Mouse (Mus musculus) mouse embryonic stem cell (cell line): Measurements from ENCODE around the gene Dglucy.

Experiments
- in situ Hi-C, 2 experiments: fragments of 300-500 bp; cut with MboI; formaldehyde crosslinking; loops; 1 replicate in 1 of 2; 3 replicates in 1 of 2; pipeline ENCODE4 v1.14.3; 2019 to 2020; ENCODE audit warnings: low sequenced_read_pairs in 2 of 2, low pct_unique_long_range_greater_than_20kb in 1 of 2, mixed read lengths in 1 of 2; ENCODE audit not compliant: unreplicated experiment in 1 of 2

Gene Dglucy

GRCm38 (mm10) chr12:100819965-100820364 is 41.1 kb downstream of the Dglucy start:
- in situ Hi-C loops = no loop called here

- in situ Hi-C loops = loop anchor here in 1 of 2 experiments (25.0 kb wide), 1 partner anchor 669 kb away; the partner anchor contains the start of gene Nrde2
Measured at GRCm38 (mm10) chr12:100831021-100831420, 52.2 kb downstream of the Dglucy start.

GRCm38 (mm10) chr12:100831629-100832325 is 52.9 kb downstream of the Dglucy start:
- in situ Hi-C loops = loop anchor here in 1 of 2 experiments (25.0 kb wide), 1 partner anchor 669 kb away; the partner anchor contains the start of gene Nrde2

- in situ Hi-C loops = loop anchor here in 1 of 2 experiments (25.0 kb wide), 1 partner anchor 675 kb away; the partner anchor contains the start of gene Nrde2
Measured at GRCm38 (mm10) chr12:100837208-100837607, 58.4 kb downstream of the Dglucy start.

- in situ Hi-C loops = loop anchor here in 1 of 2 experiments (25.0 kb wide), 1 partner anchor 677 kb away; the partner anchor contains the start of gene Nrde2
Measured at GRCm38 (mm10) chr12:100839079-100839600, 60.3 kb downstream of the Dglucy start.

GRCm38 (mm10) chr12:100839926-100840325 is 61.1 kb downstream of the Dglucy start:
- in situ Hi-C loops = loop anchor here (10.0 to 25.0 kb wide), 5 partner anchors 75 to 678 kb away; partner anchors contain the start of gene Nrde2 (in 1 of the 2)

GRCm38 (mm10) chr12:100841211-100841792 is 62.4 kb downstream of the Dglucy start:
- in situ Hi-C loops = loop anchor here (10.0 to 25.0 kb wide), 5 partner anchors 73 to 679 kb away; partner anchors contain the start of gene Nrde2 (in 1 of the 2)

GRCm38 (mm10) chr12:100843171-100843570 is 64.3 kb downstream of the Dglucy start:
- in situ Hi-C loops = loop anchor here (10.0 to 25.0 kb wide), 5 partner anchors 72 to 681 kb away; partner anchors contain the start of gene Nrde2 (in 1 of the 2)

- in situ Hi-C loops = loop anchor here (10.0 to 25.0 kb wide), 5 partner anchors 70 to 682 kb away; partner anchors contain the start of gene Nrde2 (in 1 of the 2)
Measured at GRCm38 (mm10) chr12:100844546-100844945, 65.7 kb downstream of the Dglucy start.

- in situ Hi-C loops = loop anchor here (10.0 to 25.0 kb wide), 5 partner anchors 69 to 684 kb away; partner anchors contain the start of gene Nrde2 (in 1 of the 2)
Measured at GRCm38 (mm10) chr12:100845829-100846228, 67.0 kb downstream of the Dglucy start.

- in situ Hi-C loops = loop anchor here (10.0 to 25.0 kb wide), 5 partner anchors 68 to 684 kb away; partner anchors contain the start of gene Nrde2 (in 1 of the 2)
Measured at GRCm38 (mm10) chr12:100846566-100846965, 67.7 kb downstream of the Dglucy start.

GRCm38 (mm10) chr12:100847437-100848080 is 68.7 kb downstream of the Dglucy start:
- in situ Hi-C loops = loop anchor here (10.0 to 25.0 kb wide), 5 partner anchors 67 to 685 kb away; partner anchors contain the start of gene Nrde2 (in 1 of the 2)

GRCm38 (mm10) chr12:100849421-100850138 is 70.7 kb downstream of the Dglucy start:
- in situ Hi-C loops = loop anchor here (5.0 to 25.0 kb wide), 7 partner anchors 63 to 687 kb away; partner anchors contain the start of gene Nrde2 (in 1 of the 2)

- in situ Hi-C loops = loop anchor here (5.0 kb wide), 2 partner anchors 60 to 80 kb away; no protein-coding TSS in a partner anchor
Measured at GRCm38 (mm10) chr12:100852370-100852769, 73.5 kb downstream of the Dglucy start.

GRCm38 (mm10) chr12:100856337-100856736 is 77.5 kb downstream of the Dglucy start:
- in situ Hi-C loops = no loop called here

- in situ Hi-C loops = no loop called here
Measured at GRCm38 (mm10) chr12:100857791-100858190, 78.9 kb downstream of the Dglucy start.

GRCm38 (mm10) chr12:100862272-100862671 is 83.4 kb downstream of the Dglucy start:
- in situ Hi-C loops = no loop called here
